Mouse (Mus musculus) left cerebral cortex, adult 8-10 months (tissue): ENCODE measurements around the gene Cep19. TPM values are rescaled to one million over a fixed set of nuclear protein-coding genes. Genes with fewer than 3 reads are reported as not detected.
A peak's percentile ranks its signal among the peaks of the same experiment; 100 is the strongest.

Experiments
- DNase-seq, 2 experiments: peaks; one replicate each; pipeline ENCODE4 v3.0.0; 2022; ENCODE audit warnings: low spot score in 2 of 2
- total RNA-seq, 4 experiments: library from RNA; stranded (reverse); gene quantifications; 2 replicates each; pipeline ENCODE4 v1.2.4; 2022

The Cep19 gene
- total RNA-seq, 4 experiments from 2014 or later = 59.5 to 66.8 (median 64.2) TPM

- DNase-seq = no peak
Measured at GRCm38 (mm10) chr16:32143766-32144165, 44.2 kb downstream of the Cep19 start.

GRCm38 (mm10) chr16:32144592-32144991 lies 45.0 kb downstream of the Cep19 start:
- no peak for DNase-seq

GRCm38 (mm10) chr16:32147589-32148207 lies 48.1 kb downstream of the Cep19 start:
- no peak for DNase-seq

DNA sequence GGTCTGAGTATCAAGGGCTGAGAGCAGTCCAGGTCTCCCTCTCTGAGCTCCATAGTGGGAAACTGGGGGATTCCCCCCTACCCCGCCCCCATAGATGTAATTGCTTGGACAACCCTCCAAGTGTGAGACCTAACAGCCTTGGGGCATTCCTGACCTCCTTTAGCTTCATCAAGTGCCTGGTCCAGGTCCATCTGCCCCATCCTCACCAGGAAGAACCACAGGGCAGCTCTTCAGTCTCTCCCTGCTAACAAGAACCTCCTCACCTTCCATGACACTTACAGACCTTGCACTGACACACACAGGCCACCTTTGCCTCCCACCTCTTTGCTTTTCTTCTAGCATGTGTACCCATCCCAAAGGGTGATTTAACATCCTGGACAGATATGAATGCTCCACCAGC lies 54.4 kb downstream of the Cep19 start:
- DNase-seq = no peak

- peak; percentile 57 to 86 for DNase-seq
Measured at GRCm38 (mm10) chr16:32154437-32154836, 54.8 kb downstream of the Cep19 start.

- no peak for DNase-seq
Measured at GRCm38 (mm10) chr16:32156719-32157118, 57.1 kb downstream of the Cep19 start.

- no peak for DNase-seq
Measured at GRCm38 (mm10) chr16:32157369-32157768, 57.8 kb downstream of the Cep19 start.

Other genes with a start within 250 kb of the Cep19 start
- under 1 TPM; 0.59 to 0.72 (median 0.64) TPM for gene Meltf, start 221.0 kb upstream of the Cep19 start, total RNA-seq
- 10 to 100 TPM; 26.2 to 30.5 (median 28.8) TPM for gene Pigz, start 165.9 kb upstream of the Cep19 start, total RNA-seq
- gene 0610012G03Rik, start 151.3 kb upstream of the Cep19 start, total RNA-seq = 10 to 100 TPM; 34.8 to 38.9 (median 36.8) TPM
- gene Ncbp2, start 151.3 kb upstream of the Cep19 start, total RNA-seq = 10 to 100 TPM; 44.4 to 48.0 (median 46.2) TPM
- gene Senp5, start 96.5 kb upstream of the Cep19 start, total RNA-seq = 10 to 100 TPM; 43.3 to 47.8 (median 44.2) TPM
- 10 to 100 TPM; 27.4 to 28.2 (median 27.8) TPM for gene Pak2, start 20.5 kb upstream of the Cep19 start, total RNA-seq
- 10 to 100 TPM; 24.1 to 27.8 (median 24.8) TPM for gene Pigx, start 60 bp upstream of the Cep19 start, total RNA-seq
- 1 to 10 TPM; 6.4 to 8.9 (median 8.6) TPM for gene Nrros, start 65.8 kb downstream of the Cep19 start, total RNA-seq
- not detected for gene Bex6, start 80.0 kb downstream of the Cep19 start, total RNA-seq
- gene Fbxo45, start 147.4 kb downstream of the Cep19 start, total RNA-seq = 10 to 100 TPM; 42.5 to 44.2 (median 43.9) TPM
- 10 to 100 TPM in 3 of 4 experiments, 1 to 10 TPM in 1; 9.8 to 14.5 (median 12.9) TPM for gene Wdr53, start 147.4 kb downstream of the Cep19 start, total RNA-seq
- under 1 TPM; 0.25 to 0.62 (median 0.36) TPM for gene Smco1, start 171.7 kb downstream of the Cep19 start, total RNA-seq
- gene Rnf168, start 177.7 kb downstream of the Cep19 start, total RNA-seq = 10 to 100 TPM; 25.0 to 28.0 (median 26.0) TPM
- 10 to 100 TPM; 50.1 to 58.7 (median 53.2) TPM for gene Ubxn7, start 232.5 kb downstream of the Cep19 start, total RNA-seq